Mouse (Mus musculus) bone marrow macrophage, adult 2 months (primary cell): ENCODE results near the gene Tnfsf15. TPM values are rescaled to one million over a fixed set of nuclear protein-coding genes. Genes with fewer than 3 reads are reported as not detected.

ENCODE experiments used
- H3K27ac ChIP-seq: 2 replicates; pipeline ENCODE4 v1.5.1; 2012; ENCODE audit warnings: low read depth, low read length; ENCODE audit not compliant: insufficient read depth
- H3K4me1 ChIP-seq: 2 replicates; pipeline ENCODE4 v1.6.1; 2012; ENCODE audit warnings: low read length; ENCODE audit not compliant: control insufficient read depth, insufficient read depth
- H3K4me3 ChIP-seq: 2 replicates; pipeline ENCODE4 v1.5.1; 2012; ENCODE audit warnings: mild to moderate bottlenecking, low read length, moderate library complexity; ENCODE audit not compliant: insufficient read depth
- CTCF ChIP-seq: IDR thresholded peaks from 2 replicates; pipeline ENCODE4 v1.5.1; 2012; ENCODE audit warnings: low read depth, mild to moderate bottlenecking, low read length, moderate library complexity
- POLR2A ChIP-seq: IDR thresholded peaks from 2 replicates; pipeline ENCODE4 v1.6.1; 2012; ENCODE audit warnings: mild to moderate bottlenecking, low read depth, low read length, borderline replicate concordance
- polyA plus RNA-seq: library from polyadenylated mRNA; stranded (reverse); fragments of >200 nt; gene quantifications from 2 replicates; pipeline ENCODE4 v1.2.4, GENCODE M21; 2012; ENCODE audit not compliant: missing spikeins, insufficient read depth, insufficient read length

Tnfsf15 gene
- polyA plus RNA-seq, 1 experiment = 0.48 TPM

DNA sequence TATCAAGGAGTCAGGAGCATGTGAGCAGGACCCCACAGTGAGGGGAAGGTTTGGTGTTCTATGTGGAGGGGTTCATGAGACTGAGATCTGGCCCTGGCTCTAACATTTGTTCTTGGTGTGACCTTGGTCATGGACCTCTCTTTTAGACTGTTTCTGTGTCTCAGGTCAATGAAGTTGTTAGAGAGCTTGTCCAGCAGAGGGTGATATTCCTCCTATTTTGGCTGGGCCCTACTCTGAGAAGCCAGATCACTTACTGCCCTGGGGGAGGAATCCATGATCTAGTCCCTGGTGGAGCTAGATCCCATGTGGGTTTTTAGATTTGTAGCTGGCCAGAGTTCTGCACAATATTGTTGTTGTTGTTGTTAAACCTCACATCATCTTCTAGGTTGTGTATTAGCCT, 58.8 kb downstream of the Tnfsf15 start:
- H3K4me3 ChIP-seq = no peak overlapping the region
- TF ChIP-seq POLR2A (no peak), CTCF (no peak)
- H3K4me1 ChIP-seq = no peaks in the 10 kb centered on the region
- no peak overlapping the region for H3K27ac ChIP-seq

DNA sequence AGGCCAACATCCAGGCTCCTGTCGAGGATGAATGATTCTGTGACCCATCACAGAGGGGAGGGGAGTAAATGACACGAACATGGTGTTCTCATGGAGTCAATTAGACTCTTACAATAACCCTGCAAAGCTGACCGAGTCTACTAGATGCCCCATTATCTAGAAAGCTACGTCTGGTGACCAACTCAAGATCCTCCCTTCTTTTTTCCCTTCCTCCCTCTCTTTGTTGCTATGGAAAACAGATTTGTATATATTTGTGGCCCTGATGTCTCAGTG, 59.7 kb downstream of the Tnfsf15 start:
- no peak for TF ChIP-seq CTCF
- no peak for TF ChIP-seq POLR2A
- Histone ChIP-seq H3K4me3 (no peak overlapping the region), H3K27ac (no peak overlapping the region)

DNA sequence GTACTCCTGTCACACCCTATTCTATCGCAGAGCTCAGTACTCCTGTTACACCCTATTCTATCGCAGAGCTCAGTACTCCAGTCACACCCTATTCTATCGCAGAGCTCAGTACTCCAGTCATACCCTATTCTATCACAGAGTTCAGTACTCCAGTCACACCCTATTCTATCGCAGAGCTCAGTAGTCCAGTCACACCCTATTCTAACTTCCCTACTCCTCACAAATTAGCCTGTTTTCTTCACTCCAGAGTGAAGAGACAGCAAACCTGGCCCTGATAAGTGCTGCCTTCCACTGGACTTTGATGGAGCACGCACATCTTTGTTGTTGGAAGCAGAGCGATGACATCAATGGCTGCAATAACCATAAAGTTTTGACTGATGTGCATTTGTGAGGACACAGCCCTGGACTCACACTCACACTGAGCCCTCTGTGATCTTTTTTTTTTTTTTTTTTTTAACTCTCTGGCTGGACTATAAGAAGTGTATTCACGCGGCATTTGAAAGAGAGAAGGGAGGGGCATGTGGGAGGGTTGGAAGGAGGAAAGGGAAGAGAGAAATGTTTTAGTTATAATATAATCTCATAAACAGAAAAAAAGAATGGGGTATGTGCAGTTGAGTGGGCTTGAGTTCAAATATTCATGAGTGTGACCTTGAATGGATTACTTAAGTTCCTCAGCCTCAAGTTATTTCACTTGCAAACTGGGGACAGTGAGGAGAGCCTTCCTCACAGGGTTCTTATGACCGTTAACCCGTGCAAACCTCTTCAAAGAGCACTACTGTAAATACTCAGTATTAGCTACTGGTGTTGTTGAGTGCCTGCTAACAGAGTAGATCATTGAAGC, 60.3 kb downstream of the Tnfsf15 start:
- TF ChIP-seq CTCF (no peak), POLR2A (no peak)
- Histone ChIP-seq H3K27ac (no peak overlapping the region), H3K4me1 (no peaks in the 10 kb centered on the region), H3K4me3 (no peak overlapping the region)

More for the DNA sequence above, 59.7 kb downstream of the Tnfsf15 start:
- no peaks in the 10 kb centered on the region for H3K4me1 ChIP-seq

DNA sequence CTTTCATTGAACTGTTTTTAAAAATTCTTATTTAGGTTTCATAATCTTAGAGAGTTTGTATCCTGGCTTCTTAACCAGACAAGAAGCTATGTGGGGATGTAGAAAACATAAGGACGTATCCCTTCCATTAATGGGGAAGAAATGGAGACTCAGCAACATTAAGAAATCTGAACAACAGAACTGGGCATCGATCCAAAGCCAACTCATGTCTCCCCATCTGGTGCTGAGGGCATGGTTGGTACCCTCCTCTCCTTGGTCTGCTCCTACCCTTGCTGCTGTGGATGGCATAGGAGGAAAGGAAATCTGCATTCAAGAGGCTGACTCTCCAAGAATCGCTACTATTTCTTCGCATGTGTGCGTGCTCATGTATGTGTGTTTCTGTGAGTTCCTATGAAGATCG, 61.2 kb downstream of the Tnfsf15 start:
- TF ChIP-seq POLR2A (no peak), CTCF (no peak)
- Histone ChIP-seq H3K4me3 (no peak overlapping the region), H3K4me1 (no peaks in the 10 kb centered on the region), H3K27ac (no peak overlapping the region)

DNA sequence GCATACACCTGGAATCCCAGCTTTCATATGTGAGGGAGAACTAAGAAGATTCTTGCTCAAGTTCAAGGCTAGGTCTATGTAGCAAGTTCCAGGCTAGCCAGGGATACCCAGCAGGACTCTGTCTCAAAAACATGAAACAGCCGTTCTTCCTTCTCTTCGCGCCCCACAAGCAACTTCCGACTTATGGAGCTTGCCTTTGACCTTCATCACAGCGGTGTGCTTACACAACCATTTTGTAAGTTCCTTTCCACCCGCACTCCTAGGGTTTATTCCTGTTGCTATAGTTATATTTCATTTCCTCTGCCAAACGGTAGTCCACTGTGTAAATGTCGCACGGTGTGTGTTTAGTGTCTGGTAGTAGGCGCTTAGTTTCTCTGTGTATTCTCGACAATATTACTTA, 61.9 kb downstream of the Tnfsf15 start:
- Histone ChIP-seq H3K27ac (no peak overlapping the region), H3K4me1 (no peaks in the 10 kb centered on the region), H3K4me3 (no peak overlapping the region)
- TF ChIP-seq CTCF (no peak), POLR2A (no peak)

DNA sequence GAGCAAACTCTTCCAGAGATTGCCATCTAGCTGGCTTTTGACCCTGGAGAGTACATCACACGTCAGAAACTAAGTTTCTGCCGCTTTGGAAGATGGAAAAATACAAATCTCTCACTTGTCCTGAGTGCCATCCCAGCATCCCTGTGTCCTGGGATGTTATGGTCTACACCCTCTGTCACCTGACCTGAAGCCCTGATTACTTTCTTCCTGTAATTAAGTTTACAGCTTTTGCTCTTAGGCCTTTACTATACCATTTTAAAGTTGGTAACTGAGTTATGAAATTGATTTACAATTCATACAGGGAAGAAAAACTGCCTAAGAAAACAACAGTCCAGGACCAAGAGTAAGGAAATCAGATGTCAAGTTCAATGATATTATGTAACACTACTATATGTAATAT, 62.5 kb downstream of the Tnfsf15 start:
- no peak for TF ChIP-seq POLR2A
- TF ChIP-seq CTCF = no peak
- Histone ChIP-seq H3K4me3 (no peak overlapping the region), H3K27ac (no peak overlapping the region), H3K4me1 (no peaks in the 10 kb centered on the region)

DNA sequence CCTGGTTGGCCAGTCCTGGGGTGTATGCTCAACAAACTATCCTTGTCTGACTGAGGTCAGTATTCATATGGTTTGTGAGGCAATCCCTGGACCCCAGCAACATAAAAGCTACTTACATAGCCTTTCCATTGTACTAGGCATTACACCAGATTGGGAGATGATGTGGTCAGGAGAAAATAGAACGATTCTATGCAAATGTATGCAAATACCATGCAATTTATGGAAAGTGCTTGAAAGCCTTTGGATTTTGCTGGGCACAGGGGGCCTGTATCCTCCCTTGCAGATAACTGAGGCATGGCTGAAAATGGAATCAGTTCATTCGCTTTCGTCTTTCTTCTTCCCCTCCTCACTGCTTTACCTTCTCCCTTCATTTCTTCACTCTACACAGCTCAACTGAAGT, 63.4 kb downstream of the Tnfsf15 start:
- Histone ChIP-seq H3K4me1 (no peaks in the 10 kb centered on the region), H3K4me3 (no peak overlapping the region), H3K27ac (no peak overlapping the region)
- TF ChIP-seq CTCF = no peak
- no peak for TF ChIP-seq POLR2A

Other genes starting within 250 kb of the Tnfsf15 start
- 0.29 TPM in 1 of 2 replicates, not detected in the other for gene Whrn, start 249.1 kb downstream of the Tnfsf15 start, polyA plus RNA-seq
- 270 and 275 TPM in 2 replicates for gene Atp6v1g1, start 200.3 kb downstream of the Tnfsf15 start, polyA plus RNA-seq
- gene Tmem268, start 186.3 kb downstream of the Tnfsf15 start, polyA plus RNA-seq = 5.7 and 6.9 TPM in 2 replicates
- gene Gm11213, start 139.9 kb downstream of the Tnfsf15 start, polyA plus RNA-seq = not detected in 2 replicates
- not detected in 2 replicates for gene Tex48, start 122.7 kb downstream of the Tnfsf15 start, polyA plus RNA-seq
- not detected in 2 replicates for gene Gm11214, start 81.7 kb downstream of the Tnfsf15 start, polyA plus RNA-seq
- gene Tnfsf8, start 116.2 kb upstream of the Tnfsf15 start, polyA plus RNA-seq = 0.19 and 0.69 TPM in 2 replicates